Mouse (Mus musculus) megakaryocyte, embryonic 14.5 days (primary cell): ENCODE data around the gene Ak6.

Experiments used
- FLI1 ChIP-seq: IDR thresholded peaks from 2 replicates; pipeline ENCODE4 v1.6.1; 2012; ENCODE audit warnings: low read length, inconsistent platforms, mixed read lengths
- GATA1 ChIP-seq: IDR thresholded peaks from 3 replicates; pipeline ENCODE4 v1.6.1; 2012; ENCODE audit warnings: mixed read lengths, low read length, inconsistent platforms, borderline replicate concordance

GRCm38 (mm10) chr13:100687513-100687912 lies 36.7 kb downstream of the Ak6 start:
- no peak for TF ChIP-seq GATA1
- TF ChIP-seq FLI1: no peak
